Mouse (Mus musculus) liver, embryonic 11.5 days (tissue): ENCODE results near the gene Sorcs1. TPM values are rescaled to one million over a fixed set of nuclear protein-coding genes. Genes with fewer than 3 reads are reported as not detected.

Source experiments
- ATAC-seq: fragments of 200-750 bp; cut with Nextera tagmentation; replicated peaks from 2 replicates; pipeline ENCODE4 v1.8.0; 2017; ENCODE audit warnings: moderate number of reproducible peaks, mild to moderate bottlenecking, moderate TSS enrichment, moderate library complexity; ENCODE audit not compliant: low FRiP score
- DNase-seq: peaks from one replicate; pipeline ENCODE4 v3.0.0-alpha.2; 2017; ENCODE audit warnings: low spot score
- H3K27ac ChIP-seq: fragments of 300-500 bp; sonication (generic); 2 replicates; pipeline ENCODE4 v1.5.1; 2014; ENCODE audit warnings: mild to moderate bottlenecking, low read depth, low read length, control low read depth
- H3K27me3 ChIP-seq: fragments of 300-500 bp; sonication (generic); replicated peaks from 2 replicates; pipeline ENCODE4 v1.6.1; 2014; ENCODE audit warnings: low read length, mixed read lengths; ENCODE audit not compliant: control insufficient read depth, insufficient read depth
- H3K36me3 ChIP-seq: fragments of 300-500 bp; sonication (generic); 2 replicates; pipeline ENCODE4 v1.6.1; 2014; ENCODE audit warnings: mild to moderate bottlenecking, low read length, moderate library complexity, mixed read lengths; ENCODE audit not compliant: control insufficient read depth, insufficient read depth
- H3K4me1 ChIP-seq: fragments of 300-500 bp; sonication (generic); replicated peaks from 2 replicates; pipeline ENCODE4 v1.6.1; 2014; ENCODE audit warnings: low read length, mixed read lengths; ENCODE audit not compliant: control insufficient read depth, insufficient read depth
- H3K4me2 ChIP-seq: fragments of 300-500 bp; sonication (generic); 2 replicates; pipeline ENCODE4 v1.6.1; 2014; ENCODE audit warnings: mild to moderate bottlenecking, control low read depth, moderate library complexity
- H3K4me3 ChIP-seq: fragments of 300-500 bp; sonication (generic); 2 replicates; pipeline ENCODE4 v1.5.1; 2014; ENCODE audit warnings: low read depth, low read length, control low read depth
- H3K9ac ChIP-seq: fragments of 300-500 bp; sonication (generic); 2 replicates; pipeline ENCODE4 v1.6.1; 2014; ENCODE audit warnings: low read depth, low read length, control low read depth
- H3K9me3 ChIP-seq: fragments of 300-500 bp; sonication (generic); 2 replicates; pipeline ENCODE4 v1.6.1; 2016; ENCODE audit warnings: low read length, inconsistent platforms, mixed read lengths; ENCODE audit not compliant: control insufficient read depth
- WGBS: fragments of 180-500 bp; shearing (Covaris S2); extraction: QIAGEN DNeasy Blood & Tissue Kit; methylation state at CpG from one replicate; pipeline ENCODE4 v1.1.7; 2014; 5-methylcytosine and 5-hydroxymethylcytosine counted together
- polyA plus RNA-seq: library from polyadenylated mRNA; unstranded; fragments of >200 nt; fragmentation: Nextera tagmentation; extraction: Ambion mirVana; gene quantifications from 2 replicates; pipeline ENCODE4 v1.2.1, GENCODE M21; 2014

The Sorcs1 gene
- polyA plus RNA-seq, 1 experiment from 2014 or later = 0.52 TPM

- no peaks in the 10 kb centered on the region for H3K9me3 ChIP-seq
- DNase-seq (no peak), ATAC-seq (no peak)
- no peaks in the 10 kb centered on the region for H3K36me3 ChIP-seq
- 69% methylated on average over 2 of the region's 2 CpGs for WGBS
- H3K27ac ChIP-seq = no peak overlapping the region
- H3K4me1 ChIP-seq = no peaks in the 10 kb centered on the region
- H3K4me2 ChIP-seq = no peak overlapping the region
- no peak overlapping the region for H3K9ac ChIP-seq
- H3K27me3 ChIP-seq = no peaks in the 10 kb centered on the region
- no peak overlapping the region for H3K4me3 ChIP-seq
These were observed 371.4 kb downstream of the Sorcs1 start for GRCm38 (mm10) chr19:50307046-50307445.

GRCm38 (mm10) chr19:50294205-50294604, 384.2 kb downstream of the Sorcs1 start:
- DNase-seq (no peak), ATAC-seq (no peak)
- Histone ChIP-seq H3K36me3 (no peaks in the 10 kb centered on the region), H3K4me1 (no peaks in the 10 kb centered on the region), H3K27ac (no peak overlapping the region), H3K4me3 (no peak overlapping the region), H3K4me2 (no peak overlapping the region), H3K9me3 (no peaks in the 10 kb centered on the region), H3K9ac (no peak overlapping the region), H3K27me3 (no peaks in the 10 kb centered on the region)
- 85% methylated on average over 7 of the region's 7 CpGs for WGBS

DNA sequence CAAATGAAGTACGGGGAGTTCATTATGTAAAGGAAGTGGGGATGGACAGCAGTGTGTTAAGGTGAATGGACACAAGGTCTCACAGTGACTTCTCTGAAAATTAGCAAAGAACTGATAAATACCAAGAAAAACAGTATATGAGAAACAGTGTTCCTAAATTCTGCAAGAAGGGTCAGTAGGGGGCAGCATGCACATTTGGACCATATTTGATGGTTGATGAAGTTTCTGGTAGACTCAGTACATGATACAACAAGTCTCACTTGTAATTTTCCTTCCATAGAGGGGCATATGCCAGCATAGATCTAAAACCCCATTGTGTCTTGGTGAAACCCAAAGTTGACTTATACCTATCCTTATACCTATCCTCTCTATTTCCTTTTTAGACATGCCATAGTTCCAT, 414.0 kb downstream of the Sorcs1 start:
- Histone ChIP-seq H3K4me2 (no peak overlapping the region), H3K36me3 (no peaks in the 10 kb centered on the region), H3K9ac (no peak overlapping the region), H3K27ac (no peak overlapping the region), H3K4me3 (no peak overlapping the region), H3K4me1 (no peaks in the 10 kb centered on the region), H3K27me3 (no peaks in the 10 kb centered on the region), H3K9me3 (no peaks in the 10 kb centered on the region)
- ATAC-seq = no peak
- no peak for DNase-seq
- WGBS = 56% methylated on average over 1 of the region's 1 CpGs

DNA sequence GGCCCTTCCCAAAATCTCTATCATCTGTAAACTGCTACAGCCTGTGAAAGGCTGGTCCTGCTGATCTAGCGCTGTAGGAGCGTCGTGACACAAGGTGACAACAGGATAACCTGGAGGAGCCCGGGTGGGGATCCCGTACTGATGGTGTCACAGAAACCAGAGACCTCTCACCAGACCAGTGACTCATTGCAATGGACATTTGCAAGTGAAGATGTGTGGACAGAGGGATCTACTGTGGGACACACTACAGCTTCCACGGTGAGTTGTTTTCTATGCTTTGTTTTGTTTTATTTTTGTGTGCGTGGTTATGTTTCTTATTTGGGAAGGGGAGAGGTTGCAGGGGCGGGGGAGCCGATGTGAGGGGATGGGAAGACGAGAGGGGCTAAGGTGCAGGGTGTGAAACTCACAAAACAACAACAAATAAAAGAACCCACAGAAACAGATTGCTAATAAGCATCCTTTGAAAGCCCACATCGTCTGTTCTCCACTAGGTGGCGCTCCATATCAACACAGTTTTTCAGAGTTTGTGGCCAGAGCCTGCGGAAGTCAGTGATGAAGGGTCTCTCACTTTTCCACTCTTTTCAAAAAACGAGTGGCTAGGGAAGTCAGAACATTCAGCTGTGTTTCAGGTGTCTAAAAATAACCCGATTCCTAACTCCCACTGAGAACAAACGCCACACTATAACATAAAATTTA, 419.6 kb downstream of the Sorcs1 start:
- no peak overlapping the region for H3K9ac ChIP-seq
- no peak overlapping the region for H3K27ac ChIP-seq
- DNase-seq = no peak
- no peaks in the 10 kb centered on the region for H3K27me3 ChIP-seq
- no peak overlapping the region for H3K4me2 ChIP-seq
- no peaks in the 10 kb centered on the region for H3K36me3 ChIP-seq
- no peak overlapping the region for H3K4me3 ChIP-seq
- 37% methylated on average over 16 of the region's 16 CpGs for WGBS
- no peak for ATAC-seq
- no peaks in the 10 kb centered on the region for H3K9me3 ChIP-seq
- H3K4me1 ChIP-seq = no peaks in the 10 kb centered on the region

- Histone ChIP-seq H3K4me3 (no peak overlapping the region), H3K27me3 (no peaks in the 10 kb centered on the region), H3K4me1 (no peaks in the 10 kb centered on the region), H3K9ac (no peak overlapping the region), H3K9me3 (no peaks in the 10 kb centered on the region), H3K27ac (no peak overlapping the region), H3K4me2 (no peak overlapping the region), H3K36me3 (no peaks in the 10 kb centered on the region)
- 61% methylated on average over 5 of the region's 5 CpGs for WGBS
- ATAC-seq = no peak
- DNase-seq = no peak
These were observed 458.0 kb downstream of the Sorcs1 start for GRCm38 (mm10) chr19:50220476-50220875.

DNA sequence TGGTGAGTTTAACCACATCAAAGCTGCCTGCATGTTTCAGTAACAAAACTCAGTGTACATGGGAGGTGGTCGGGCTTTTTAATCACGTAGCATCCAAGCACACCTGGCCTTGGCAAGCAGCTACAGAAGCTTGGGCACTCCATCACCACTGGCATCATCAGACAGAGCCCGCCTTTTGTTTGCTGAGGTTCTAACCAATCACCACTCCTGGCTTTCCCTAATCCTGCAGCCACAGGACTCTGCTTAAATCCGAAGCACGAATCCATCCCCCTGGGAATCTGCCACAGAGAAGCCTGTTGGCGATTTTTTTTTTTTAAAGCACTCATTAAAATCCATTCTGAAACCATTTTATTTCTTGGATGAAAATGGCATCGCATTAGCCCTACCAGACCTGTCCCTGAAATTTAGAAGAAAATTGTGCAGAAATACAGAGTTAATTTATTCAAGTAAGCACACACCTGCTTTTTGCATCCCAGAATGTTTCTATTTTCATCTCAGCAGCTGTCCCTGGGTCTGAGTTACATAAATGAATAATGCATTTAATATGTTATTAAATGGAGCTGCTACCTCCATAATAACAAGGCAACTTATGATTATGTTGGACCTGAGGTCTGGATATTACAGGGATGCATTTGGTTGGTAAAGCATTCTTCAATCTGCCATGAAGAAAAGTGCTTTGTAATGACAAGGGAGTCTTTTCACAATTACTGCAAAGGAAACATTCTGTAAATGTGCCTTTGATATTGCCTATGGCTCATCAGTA, 463.8 kb downstream of the Sorcs1 start:
- Histone ChIP-seq H3K27ac (no peak overlapping the region), H3K9me3 (no peaks in the 10 kb centered on the region), H3K9ac (no peak overlapping the region), H3K36me3 (no peaks in the 10 kb centered on the region), H3K4me3 (no peak overlapping the region), H3K4me1 (no peaks in the 10 kb centered on the region), H3K4me2 (no peak overlapping the region), H3K27me3 (no peaks in the 10 kb centered on the region)
- ATAC-seq (no peak), DNase-seq (no peak)
- 38% methylated on average over 7 of the region's 7 CpGs for WGBS

GRCm38 (mm10) chr19:50210456-50210855, 468.0 kb downstream of the Sorcs1 start:
- Histone ChIP-seq H3K4me2 (no peak overlapping the region), H3K4me1 (no peaks in the 10 kb centered on the region), H3K9ac (no peak overlapping the region), H3K4me3 (no peak overlapping the region), H3K9me3 (no peaks in the 10 kb centered on the region), H3K27me3 (no peaks in the 10 kb centered on the region), H3K36me3 (no peaks in the 10 kb centered on the region), H3K27ac (no peak overlapping the region)
- ATAC-seq = no peak
- DNase-seq = no peak
- 58% methylated on average over 7 of the region's 7 CpGs for WGBS

DNA sequence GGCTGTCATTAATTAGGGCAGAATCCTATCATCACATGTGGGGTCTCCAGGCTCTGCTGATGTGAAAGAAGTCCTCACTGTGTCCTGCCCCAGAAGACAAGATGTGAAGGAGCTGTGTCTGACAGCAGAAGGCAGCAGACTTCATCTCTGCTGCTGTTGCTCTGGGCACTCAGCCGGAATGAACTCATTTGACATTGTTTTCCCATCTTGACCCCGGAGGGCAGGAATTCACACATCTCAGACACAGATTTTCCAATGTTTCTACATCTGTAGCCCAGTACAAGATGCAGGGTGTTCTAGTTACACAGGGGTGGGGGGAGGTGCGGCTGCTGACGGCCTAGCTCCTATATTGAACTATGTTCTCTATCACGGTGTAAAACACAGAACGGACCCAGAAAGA, 474.1 kb downstream of the Sorcs1 start:
- ATAC-seq = no peak
- no peaks in the 10 kb centered on the region for H3K9me3 ChIP-seq

GRCm38 (mm10) chr19:50196592-50196991, 481.9 kb downstream of the Sorcs1 start:
- 59% methylated on average over 1 of the region's 1 CpGs for WGBS
- H3K4me3 ChIP-seq = no peak overlapping the region

More for the DNA sequence above, 474.1 kb downstream of the Sorcs1 start:
- no peak for DNase-seq
- Histone ChIP-seq H3K4me1 (no peaks in the 10 kb centered on the region), H3K27me3 (no peaks in the 10 kb centered on the region), H3K4me3 (no peak overlapping the region), H3K4me2 (no peak overlapping the region), H3K36me3 (no peaks in the 10 kb centered on the region), H3K27ac (no peak overlapping the region), H3K9ac (no peak overlapping the region)
- 77% methylated on average over 6 of the region's 6 CpGs for WGBS

More at GRCm38 (mm10) chr19:50196592-50196991, 481.9 kb downstream of the Sorcs1 start:
- Histone ChIP-seq H3K9ac (no peak overlapping the region), H3K27me3 (no peaks in the 10 kb centered on the region), H3K4me2 (no peak overlapping the region), H3K4me1 (no peaks in the 10 kb centered on the region), H3K27ac (no peak overlapping the region), H3K9me3 (no peaks in the 10 kb centered on the region), H3K36me3 (no peaks in the 10 kb centered on the region)
- no peak for ATAC-seq
- no peak for DNase-seq
